Comparison of ENCODE assay signal across 23 mouse cellular contexts in genomic region chr10:40093526-40093925, GRCm38 (mm10). TPM values are rescaled to one million over a fixed set of nuclear protein-coding genes. Genes with fewer than 3 reads are reported as not detected.
A peak's percentile ranks its signal among the peaks of the same experiment; 100 is the strongest.
DNase-seq lines count a peak whose midpoint lies in the region; ATAC-seq and TF ChIP-seq lines count a peak whose summit lies in the region.
"Had no signal": no experiment of that assay in that cellular context is flagged by ENCODE, and none has a peak within 500 bp of the region (broad histone marks: within the 10 kb centered on the region; RNA-seq: fewer than 3 reads in every experiment).

No protein-coding gene starts in this region.

- no peak overlapping the region for H3K9ac ChIP-seq in lung, postnatal 0 days (replicated peaks; ENCODE audit: low read depth)
- H3K9ac ChIP-seq: embryonic facial prominence, embryonic 15.5 days; forebrain, embryonic 15.5 days; heart, embryonic 13.5 days had no signal

- no peak overlapping the region for H3K4me2 ChIP-seq in lung, postnatal 0 days (replicated peaks; ENCODE audit: low read depth, low read length)
- H3K4me2 ChIP-seq: embryonic facial prominence, embryonic 15.5 days; forebrain, embryonic 15.5 days; heart, embryonic 13.5 days had no signal

- no peak overlapping the region for H3K27ac ChIP-seq in lung, postnatal 0 days (ENCODE audit: low read length)
- H3K27ac ChIP-seq in brown adipose tissue, adult 24 weeks (replicated peaks; ENCODE audit: low read depth, low read length) = peak overlapping the region; percentile 86
- H3K27ac ChIP-seq: embryonic facial prominence, embryonic 15.5 days; forebrain, embryonic 15.5 days; heart, embryonic 13.5 days had no signal

- H3K27me3 ChIP-seq in lung, postnatal 0 days (replicated peaks; ENCODE audit: insufficient read depth, low read length) = no peaks in the 10 kb centered on the region
- H3K27me3 ChIP-seq: embryonic facial prominence, embryonic 15.5 days; forebrain, embryonic 15.5 days; heart, embryonic 13.5 days had no signal

- H3K4me3 ChIP-seq in lung, postnatal 0 days (ENCODE audit: low read depth, low read length) = no peak overlapping the region
- no peak overlapping the region for H3K4me3 ChIP-seq in brown adipose tissue, adult 24 weeks (ENCODE audit: insufficient read depth, low read depth, low read length)
- H3K4me3 ChIP-seq: embryonic facial prominence, embryonic 15.5 days; erythroblast, embryonic 14.5 days; forebrain, embryonic 15.5 days; heart, embryonic 13.5 days had no signal

- peak; percentile 14 for DNase-seq in adrenal gland, postnatal 14 days
- no peak for DNase-seq in adrenal gland, adult 2 months
- DNase-seq in lung, postnatal 0 days (ENCODE audit: low spot score) = peak; percentile 26
- no peak for DNase-seq in lung, postnatal 4 days
- DNase-seq in monocyte, adult 2 months (ENCODE audit: low read depth in 1 of 2, low spot score in 2 of 2) = peak; percentile 21 to 35
- no peak for DNase-seq in layer of hippocampus, postnatal 36 days
- DNase-seq in layer of hippocampus, adult 8-10 months (ENCODE audit: low spot score in 2 of 2) = no peak
- DNase-seq: adrenal gland, postnatal 25 days; B cell, adult 2 months; cerebellum, adult 11 months; cerebellum, adult 8-10 months; cerebellum, postnatal 14 days; embryo, embryonic 11 days; gastrocnemius, postnatal 14 days; heart, adult 11 months; heart, postnatal 36 days had no signal

- no peak for TF ChIP-seq EP300 in lung, postnatal 0 days (IDR thresholded peaks at IDR 0.05)

- H3K4me1 ChIP-seq in lung, postnatal 0 days (ENCODE audit: insufficient read depth, low read depth, low read length) = no peaks in the 10 kb centered on the region
- peaks cover 8% of the 10 kb centered on the region for H3K4me1 ChIP-seq in brown adipose tissue, adult 24 weeks (ENCODE audit: control insufficient read depth, insufficient read depth, insufficient read length, low read length)
- H3K4me1 ChIP-seq: embryonic facial prominence, embryonic 15.5 days; forebrain, embryonic 15.5 days had no signal

- no peaks in the 10 kb centered on the region for H3K36me3 ChIP-seq in lung, postnatal 0 days (ENCODE audit: insufficient read depth, low read length)
- H3K36me3 ChIP-seq: embryonic facial prominence, embryonic 15.5 days; forebrain, embryonic 15.5 days; heart, embryonic 13.5 days had no signal

- H3K9me3 ChIP-seq in lung, postnatal 0 days (ENCODE audit: low read length) = no peaks in the 10 kb centered on the region
- H3K9me3 ChIP-seq: embryonic facial prominence, embryonic 15.5 days; forebrain, embryonic 15.5 days had no signal

- no peak for TF ChIP-seq CTCF in lung, postnatal 0 days (IDR thresholded peaks at IDR 0.05)

- ATAC-seq in lung, postnatal 0 days = no peak
- ATAC-seq: CD4-positive, CD25-positive, alpha-beta regulatory T cell, adult 4 months; forebrain, embryonic 15.5 days; hindbrain, embryonic 16.5 days had no signal

RNA-seq across cellular contexts. Expression of gene Slc16a10, which starts 48.5 kb away (rescaled TPM):
- total RNA-seq in adrenal gland, postnatal 14 days (2021) = 24.6 and 29.7 TPM in 2 replicates
- total RNA-seq in adrenal gland, adult 2 months (2021) = 10 to 100 TPM; 21.1 to 24.2 TPM
- 6.8 and 11.5 TPM in 2 replicates for polyA plus RNA-seq in adrenal gland, adult 2 months (2012; rRNA removed)
- polyA plus RNA-seq in lung, postnatal 0 days (2015; fragmentation: Nextera tagmentation; extraction: Ambion mirVana) = 7.3 and 8.7 TPM in 2 replicates
- polyA plus RNA-seq in brown adipose tissue, adult 24 weeks (2012; ENCODE audit: insufficient read depth, insufficient read length, missing spikeins) = 15.4 and 16.1 TPM in 2 replicates
- total RNA-seq in layer of hippocampus, postnatal 36 days (2021) = 1 to 10 TPM; 3.0 to 4.0 TPM
- total RNA-seq in layer of hippocampus, adult 8-10 months (2022) = 1 to 10 TPM; 3.9 to 5.0 (median 4.3) TPM

Comparison
In these comparisons a context has a peak if more than half of its experiments do, and no peak if none do; other contexts are left out.
1. DNase-seq: peak in adrenal gland, postnatal 14 days (single experiment), lung, postnatal 0 days (single experiment) and monocyte, adult 2 months (2 of 2); none in adrenal gland, adult 2 months (single experiment), lung, postnatal 4 days (0 of 2), layer of hippocampus, postnatal 36 days (0 of 2) and layer of hippocampus, adult 8-10 months (0 of 2).